Mouse (Mus musculus): ENCODE measurements around the gene Gm17359. TPM values are rescaled to one million over a fixed set of nuclear protein-coding genes. Genes with fewer than 3 reads are reported as not detected.

Gene Gm17359
- polyA plus RNA-seq (2016; fragmentation: Nextera tagmentation; extraction: Ambion mirVana) = 0.28 TPM in 1 of 2 replicates, not detected in the other

GRCm38 (mm10) chr3:79336044-79336766 is at the start of gene Gm17359:
Gm17359 (plus strand) TSS chr3:79336661.
- no peaks in the 10 kb centered on the region for H3K36me3 ChIP-seq
- no peaks in the 10 kb centered on the region for H3K9me3 ChIP-seq
- WGBS = 74% methylated on average over 8 of the region's 8 CpGs

GRCm38 (mm10) chr3:79287108-79287576 is 49.3 kb upstream of the Gm17359 start:
- Histone ChIP-seq H3K36me3 (no peaks in the 10 kb centered on the region), H3K27ac (peak overlapping the region; percentile 97), H3K9ac (peak overlapping the region; percentile 94), H3K4me1 (peaks cover 37% of the 10 kb centered on the region), H3K4me3 (peak overlapping the region; percentile 93), H3K9me3 (no peaks in the 10 kb centered on the region), H3K4me2 (replicated peaks) (peak overlapping the region; percentile 91), H3K27me3 (replicated peaks) (no peaks in the 10 kb centered on the region)
- ATAC-seq (ENCODE audit: low FRiP score, low read depth) = peak; percentile 98
- WGBS = under 1% methylated on average over 59 of the region's 60 CpGs

More at GRCm38 (mm10) chr3:79336044-79336766, at the start of gene Gm17359:
- no peak within 1 kb of the TSS for H3K4me2 ChIP-seq (replicated peaks)
- H3K9ac ChIP-seq = no peak within 1 kb of the TSS
- H3K27me3 ChIP-seq (replicated peaks) = no peaks in the 10 kb centered on the region
- no peak within 1 kb of the TSS for H3K4me3 ChIP-seq
- ATAC-seq (ENCODE audit: low FRiP score, low read depth) = no peak
- H3K27ac ChIP-seq = no peak within 1 kb of the TSS
- H3K4me1 ChIP-seq = no peaks in the 10 kb centered on the region

DNA sequence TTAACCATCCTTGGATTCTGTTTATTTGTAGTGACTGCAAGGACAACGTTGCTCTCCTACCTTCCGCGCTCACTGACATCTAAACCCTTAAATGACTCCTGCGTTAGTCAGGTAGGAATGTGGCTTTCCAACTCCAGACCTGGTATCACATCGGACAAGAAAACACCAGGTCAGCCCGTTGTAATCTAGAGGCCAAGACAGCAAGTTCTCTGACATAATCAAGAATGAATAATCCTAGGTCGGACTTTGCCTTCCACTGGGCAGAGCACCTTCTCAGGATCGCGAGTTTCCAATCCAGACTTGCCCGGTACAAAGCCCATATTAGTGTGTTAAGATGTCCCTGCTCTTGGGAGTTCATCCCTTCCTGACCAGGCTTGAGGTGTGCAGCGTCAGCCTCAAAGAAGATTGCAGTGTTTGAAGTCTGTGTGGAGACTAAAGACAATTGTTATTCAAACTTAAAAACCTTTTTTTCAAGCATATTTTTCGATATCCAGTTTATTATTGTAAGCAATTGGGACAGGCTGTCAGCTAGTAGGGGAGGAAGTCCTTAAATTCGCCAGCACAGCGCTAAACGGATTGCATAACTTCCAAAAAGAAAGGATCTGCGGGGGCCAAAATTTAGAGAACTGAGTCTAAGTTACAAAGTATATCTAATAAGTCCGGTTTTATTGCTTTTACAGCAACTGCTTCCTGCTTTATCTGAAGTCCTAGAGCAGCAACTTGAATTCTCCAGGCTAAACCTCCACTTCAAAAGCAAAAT is 48.6 kb upstream of the Gm17359 start:
- H3K27me3 ChIP-seq (replicated peaks) = no peaks in the 10 kb centered on the region
- H3K9me3 ChIP-seq = no peaks in the 10 kb centered on the region
- peaks cover 30% of the 10 kb centered on the region for H3K4me1 ChIP-seq
- no peak overlapping the region for H3K27ac ChIP-seq
- 17% methylated on average over 17 of the region's 17 CpGs for WGBS
- H3K9ac ChIP-seq = peak overlapping the region; percentile 94
- H3K4me2 ChIP-seq (replicated peaks) = peak overlapping the region; percentile 91
- no peaks in the 10 kb centered on the region for H3K36me3 ChIP-seq
- ATAC-seq (ENCODE audit: low FRiP score, low read depth) = no peak
- peak overlapping the region; percentile 93 for H3K4me3 ChIP-seq

- Histone ChIP-seq H3K9me3 (no peaks in the 10 kb centered on the region), H3K27me3 (replicated peaks) (no peaks in the 10 kb centered on the region), H3K9ac (no peak overlapping the region), H3K36me3 (no peaks in the 10 kb centered on the region), H3K4me3 (no peak overlapping the region), H3K27ac (no peak overlapping the region), H3K4me2 (replicated peaks) (no peak overlapping the region), H3K4me1 (peaks cover 19% of the 10 kb centered on the region)
- ATAC-seq (ENCODE audit: low FRiP score, low read depth) = no peak
- WGBS = 76% methylated on average over 3 of the region's 3 CpGs
Observed at GRCm38 (mm10) chr3:79289050-79289449, 47.4 kb upstream of the Gm17359 start.

DNA sequence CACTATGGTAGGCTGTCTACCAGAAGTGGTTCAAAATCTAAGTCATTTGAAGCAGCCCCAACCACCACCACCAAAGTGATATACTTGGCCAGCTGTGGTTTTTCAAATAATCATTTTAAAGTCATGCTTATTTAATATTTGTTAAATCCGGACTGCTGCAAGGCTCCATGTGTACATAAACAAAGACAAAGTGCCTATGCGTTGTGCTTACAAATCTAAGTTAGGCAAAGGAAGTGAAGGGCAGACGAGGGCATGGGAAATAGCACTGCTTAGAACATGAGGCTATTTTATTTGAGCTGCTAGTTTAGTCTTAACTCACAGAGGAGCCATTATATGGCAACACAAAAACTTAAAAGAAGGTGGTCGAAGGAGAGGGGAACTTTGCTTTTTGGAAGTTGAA is 43.4 kb upstream of the Gm17359 start:
- Histone ChIP-seq H3K4me1 (no peaks in the 10 kb centered on the region), H3K27me3 (replicated peaks) (no peaks in the 10 kb centered on the region), H3K27ac (no peak overlapping the region), H3K4me2 (replicated peaks) (no peak overlapping the region), H3K9me3 (no peaks in the 10 kb centered on the region), H3K4me3 (no peak overlapping the region), H3K9ac (no peak overlapping the region), H3K36me3 (no peaks in the 10 kb centered on the region)
- ATAC-seq (ENCODE audit: low FRiP score, low read depth) = no peak
- 71% methylated on average over 4 of the region's 4 CpGs for WGBS

DNA sequence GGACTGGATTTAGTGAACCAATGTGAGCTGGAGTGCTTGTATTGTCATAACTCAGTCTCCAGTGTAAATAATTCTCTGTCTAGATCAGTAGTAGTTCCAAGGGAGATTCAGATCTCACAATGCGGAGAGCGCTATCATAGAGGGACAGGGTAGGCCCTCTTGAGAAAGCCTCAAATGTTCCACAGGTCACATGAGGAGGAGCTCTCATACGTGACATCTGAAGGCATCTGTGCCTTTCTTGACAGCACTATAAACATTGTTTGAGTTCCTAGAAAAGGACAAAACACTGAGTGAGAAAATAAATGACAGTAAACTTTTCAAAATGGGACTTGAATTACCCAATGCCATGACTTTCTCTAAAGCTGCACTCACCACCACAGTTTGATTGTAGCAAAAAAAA is 41.8 kb upstream of the Gm17359 start:
- no peak for ATAC-seq (ENCODE audit: low FRiP score, low read depth)
- no peaks in the 10 kb centered on the region for H3K36me3 ChIP-seq
- H3K27ac ChIP-seq = no peak overlapping the region
- no peak overlapping the region for H3K4me3 ChIP-seq
- WGBS = 86% methylated on average over 3 of the region's 3 CpGs
- H3K9me3 ChIP-seq = no peaks in the 10 kb centered on the region
- no peaks in the 10 kb centered on the region for H3K4me1 ChIP-seq
- H3K4me2 ChIP-seq (replicated peaks) = no peak overlapping the region
- H3K9ac ChIP-seq = no peak overlapping the region
- H3K27me3 ChIP-seq (replicated peaks) = no peaks in the 10 kb centered on the region

GRCm38 (mm10) chr3:79296049-79296448 is 40.4 kb upstream of the Gm17359 start:
- Histone ChIP-seq H3K27ac (no peak overlapping the region), H3K4me1 (no peaks in the 10 kb centered on the region), H3K9me3 (no peaks in the 10 kb centered on the region), H3K9ac (no peak overlapping the region), H3K36me3 (no peaks in the 10 kb centered on the region), H3K4me2 (replicated peaks) (no peak overlapping the region), H3K27me3 (replicated peaks) (no peaks in the 10 kb centered on the region), H3K4me3 (no peak overlapping the region)
- ATAC-seq (ENCODE audit: low FRiP score, low read depth) = no peak
- WGBS = 74% methylated on average over 5 of the region's 5 CpGs

DNA sequence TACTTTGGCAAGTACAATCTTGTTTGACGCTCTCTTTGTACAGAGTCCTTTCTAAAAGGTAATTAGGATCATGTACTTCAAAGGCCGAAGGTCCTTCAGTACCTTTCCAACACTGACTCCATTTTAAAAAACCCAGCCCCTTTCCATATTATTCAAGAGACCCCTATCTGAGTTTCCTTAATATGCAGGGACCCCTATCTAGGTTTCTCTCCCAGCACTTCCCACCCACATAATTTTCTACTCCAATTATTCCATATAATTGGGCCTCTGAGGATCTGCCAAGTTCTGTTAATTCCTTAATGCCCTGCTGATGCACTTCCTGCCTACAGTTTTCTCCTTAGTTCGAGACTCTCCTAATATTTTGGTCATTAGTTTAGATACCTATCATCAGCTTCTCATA is 39.9 kb upstream of the Gm17359 start:
- no peaks in the 10 kb centered on the region for H3K9me3 ChIP-seq
- H3K36me3 ChIP-seq = no peaks in the 10 kb centered on the region
- 86% methylated on average over 3 of the region's 3 CpGs for WGBS
- H3K9ac ChIP-seq = no peak overlapping the region
- H3K27ac ChIP-seq = no peak overlapping the region
- no peaks in the 10 kb centered on the region for H3K4me1 ChIP-seq
- ATAC-seq (ENCODE audit: low FRiP score, low read depth) = no peak
- no peak overlapping the region for H3K4me3 ChIP-seq
- H3K27me3 ChIP-seq (replicated peaks) = no peaks in the 10 kb centered on the region
- H3K4me2 ChIP-seq (replicated peaks) = no peak overlapping the region

DNA sequence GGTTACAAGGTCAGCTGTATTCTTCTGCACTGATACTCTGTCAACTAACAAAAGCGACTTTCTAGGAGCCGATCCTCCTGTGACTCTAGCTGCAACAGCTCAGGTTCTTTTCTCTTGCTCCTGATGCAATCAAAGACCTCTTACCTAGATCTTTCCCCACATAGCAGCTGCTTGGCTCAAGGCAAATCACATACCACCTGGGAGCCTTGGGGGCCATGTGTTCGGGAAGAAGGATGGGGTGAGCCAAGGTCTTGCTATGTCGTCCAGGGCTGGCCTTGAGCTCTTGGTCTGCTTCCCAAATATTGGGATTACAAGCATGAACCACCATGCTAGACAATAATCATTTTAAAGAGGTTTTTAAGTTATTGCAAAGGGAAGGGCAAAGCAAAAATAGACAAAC is 39.2 kb upstream of the Gm17359 start:
- no peak for ATAC-seq (ENCODE audit: low FRiP score, low read depth)
- 95% methylated on average over 4 of the region's 4 CpGs for WGBS

GRCm38 (mm10) chr3:79299401-79299800 is 37.1 kb upstream of the Gm17359 start:
- 90% methylated on average over 15 of the region's 15 CpGs for WGBS

More for the DNA sequence above, 39.2 kb upstream of the Gm17359 start:
- Histone ChIP-seq H3K4me3 (no peak overlapping the region), H3K4me1 (no peaks in the 10 kb centered on the region), H3K27me3 (replicated peaks) (no peaks in the 10 kb centered on the region), H3K36me3 (no peaks in the 10 kb centered on the region), H3K27ac (no peak overlapping the region), H3K4me2 (replicated peaks) (no peak overlapping the region), H3K9me3 (no peaks in the 10 kb centered on the region), H3K9ac (no peak overlapping the region)

DNA sequence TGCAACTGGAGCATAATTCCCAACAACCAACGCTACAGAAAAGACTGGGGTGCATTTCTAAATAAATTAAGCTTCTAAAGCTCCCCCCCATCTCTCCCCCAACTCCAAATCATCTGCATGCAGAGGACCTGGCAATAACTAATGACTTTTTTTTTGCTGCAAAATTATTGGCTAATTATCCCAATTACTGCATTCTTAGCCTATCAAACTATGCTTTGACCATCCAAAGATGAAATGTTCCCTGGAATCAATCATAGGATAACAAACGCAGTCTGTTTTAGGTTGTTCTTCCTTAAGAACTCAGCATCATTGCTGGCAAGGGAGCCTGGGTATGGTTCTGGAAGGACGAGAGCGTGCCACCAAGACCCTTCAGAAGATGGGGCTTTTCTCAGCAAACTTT is 27.9 kb upstream of the Gm17359 start:
- Histone ChIP-seq H3K27me3 (replicated peaks) (no peaks in the 10 kb centered on the region), H3K4me1 (no peaks in the 10 kb centered on the region), H3K9me3 (no peaks in the 10 kb centered on the region), H3K27ac (no peak overlapping the region), H3K4me2 (replicated peaks) (no peak overlapping the region), H3K9ac (no peak overlapping the region), H3K36me3 (no peaks in the 10 kb centered on the region), H3K4me3 (no peak overlapping the region)
- ATAC-seq (ENCODE audit: low FRiP score, low read depth) = no peak
- WGBS = 91% methylated on average over 4 of the region's 4 CpGs

More at GRCm38 (mm10) chr3:79299401-79299800, 37.1 kb upstream of the Gm17359 start:
- H3K27me3 ChIP-seq (replicated peaks) = no peaks in the 10 kb centered on the region
- H3K27ac ChIP-seq = no peak overlapping the region
- H3K4me2 ChIP-seq (replicated peaks) = no peak overlapping the region
- no peaks in the 10 kb centered on the region for H3K4me1 ChIP-seq
- H3K4me3 ChIP-seq = no peak overlapping the region
- ATAC-seq (ENCODE audit: low FRiP score, low read depth) = no peak
- H3K9me3 ChIP-seq = no peaks in the 10 kb centered on the region
- no peak overlapping the region for H3K9ac ChIP-seq
- no peaks in the 10 kb centered on the region for H3K36me3 ChIP-seq

- no peak overlapping the region for H3K4me2 ChIP-seq (replicated peaks)
- no peak overlapping the region for H3K4me3 ChIP-seq
- no peak for ATAC-seq (ENCODE audit: low FRiP score, low read depth)
- no peaks in the 10 kb centered on the region for H3K36me3 ChIP-seq
- no peaks in the 10 kb centered on the region for H3K9me3 ChIP-seq
- no peak overlapping the region for H3K9ac ChIP-seq
- no peaks in the 10 kb centered on the region for H3K4me1 ChIP-seq
- WGBS = 88% methylated on average over 7 of the region's 7 CpGs
- no peak overlapping the region for H3K27ac ChIP-seq
- no peaks in the 10 kb centered on the region for H3K27me3 ChIP-seq (replicated peaks)
Observed at GRCm38 (mm10) chr3:79310184-79310583, 26.3 kb upstream of the Gm17359 start.
